Mouse (Mus musculus): ENCODE data around the gene Sptan1.
A peak's percentile ranks its signal among the peaks of the same experiment; 100 is the strongest.

DNA sequence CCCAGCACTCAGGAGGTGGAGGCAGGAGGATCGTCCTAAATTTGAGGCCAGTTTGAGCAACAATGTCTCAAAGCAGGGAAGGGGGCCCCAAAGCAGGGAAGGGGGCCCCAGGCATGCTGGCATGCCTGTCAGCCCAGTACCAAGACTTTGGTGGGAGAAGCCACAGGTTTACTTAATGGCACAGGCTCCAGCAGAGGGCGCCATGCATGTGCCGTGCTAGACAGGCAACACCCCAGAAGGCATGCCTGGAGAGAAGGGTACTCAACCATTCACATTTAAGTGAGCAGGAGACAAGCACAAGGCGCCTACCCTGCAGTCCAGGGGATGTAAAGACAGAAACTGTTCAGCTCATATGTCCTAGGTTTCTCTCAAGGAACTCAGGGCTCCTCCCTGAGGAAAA is 77.1 kb downstream of the Sptan1 start:
- TF ChIP-seq CTCF (IDR thresholded peaks at IDR 0.05; ENCODE audit: low read depth, low read length) (peak; percentile 97), EP300 (IDR thresholded peaks at IDR 0.05; ENCODE audit: insufficient read depth, low read depth, low read length) (no peak), POLR2A (IDR thresholded peaks at IDR 0.05; ENCODE audit: insufficient read depth, low read length) (no peak)
